Mouse (Mus musculus) gastrocnemius, postnatal 10 days (tissue): ENCODE measurements around the gene Rbm48. TPM values are rescaled to one million over a fixed set of nuclear protein-coding genes. Genes with fewer than 3 reads are reported as not detected.

ENCODE experiments used
- DNase-seq: peaks from one replicate; pipeline ENCODE4 v3.0.0; 2021; ENCODE audit warnings: mixed read lengths
- total RNA-seq, 2 experiments: library from RNA; stranded (reverse); gene quantifications; 2 replicates each; pipeline ENCODE4 v1.2.3; 2021

The Rbm48 gene
- total RNA-seq, 2 experiments from 2014 or later: 4.5 to 7.3 TPM

- DNase-seq: no peak
Measured at GRCm38 (mm10) chr5:3551481-3551880, 44.9 kb downstream of the Rbm48 start.

- DNase-seq: no peak
Measured at GRCm38 (mm10) chr5:3546226-3546625, 50.2 kb downstream of the Rbm48 start.

- no peak for DNase-seq
Measured at GRCm38 (mm10) chr5:3544480-3544769, 52.0 kb downstream of the Rbm48 start.

- DNase-seq: peak; percentile 99
Measured at GRCm38 (mm10) chr5:3543629-3544479, 52.5 kb downstream of the Rbm48 start, which contains the start of gene Fam133b. Gene Fam133b (plus strand): TSS chr5:3543833.

GRCm38 (mm10) chr5:3541871-3542270, 54.5 kb downstream of the Rbm48 start:
- DNase-seq: no peak

GRCm38 (mm10) chr5:3538505-3539472, 57.6 kb downstream of the Rbm48 start:
- DNase-seq: no peak

GRCm38 (mm10) chr5:3536592-3537212, 59.7 kb downstream of the Rbm48 start:
- DNase-seq: no peak

Other genes starting within 250 kb of the Rbm48 start
- 10 to 100 TPM; 16.8 to 22.0 TPM for gene Fam133b, start 52.8 kb downstream of the Rbm48 start, total RNA-seq
- 1 to 10 TPM; 4.6 to 8.2 TPM for gene 1700109H08Rik, start 25.0 kb downstream of the Rbm48 start, total RNA-seq
- 1 to 10 TPM; 8.1 to 9.6 TPM for gene Pex1, start 519 bp downstream of the Rbm48 start, total RNA-seq
- not detected for gene Tmbim7, start 54.6 kb upstream of the Rbm48 start, total RNA-seq
- gene Gatad1, start 60.6 kb upstream of the Rbm48 start, total RNA-seq: 10 to 100 TPM; 81.1 to 81.8 TPM
- 10 to 100 TPM; 24.9 to 29.5 TPM for gene Ankib1, start 206.3 kb upstream of the Rbm48 start, total RNA-seq
- gene Krit1, start 206.6 kb upstream of the Rbm48 start, total RNA-seq: 10 to 100 TPM; 16.4 to 23.7 TPM
- gene Lrrd1, start 248.6 kb upstream of the Rbm48 start, total RNA-seq: not detected